Mouse (Mus musculus): ENCODE data around the gene Hist2h2aa2.
"Not testable (repeated sequence)": the region's sequence is repeated elsewhere in the genome, so short reads cannot be mapped to it uniquely, and the experiment has no call there.

Hist2h2aa2 gene

DNA sequence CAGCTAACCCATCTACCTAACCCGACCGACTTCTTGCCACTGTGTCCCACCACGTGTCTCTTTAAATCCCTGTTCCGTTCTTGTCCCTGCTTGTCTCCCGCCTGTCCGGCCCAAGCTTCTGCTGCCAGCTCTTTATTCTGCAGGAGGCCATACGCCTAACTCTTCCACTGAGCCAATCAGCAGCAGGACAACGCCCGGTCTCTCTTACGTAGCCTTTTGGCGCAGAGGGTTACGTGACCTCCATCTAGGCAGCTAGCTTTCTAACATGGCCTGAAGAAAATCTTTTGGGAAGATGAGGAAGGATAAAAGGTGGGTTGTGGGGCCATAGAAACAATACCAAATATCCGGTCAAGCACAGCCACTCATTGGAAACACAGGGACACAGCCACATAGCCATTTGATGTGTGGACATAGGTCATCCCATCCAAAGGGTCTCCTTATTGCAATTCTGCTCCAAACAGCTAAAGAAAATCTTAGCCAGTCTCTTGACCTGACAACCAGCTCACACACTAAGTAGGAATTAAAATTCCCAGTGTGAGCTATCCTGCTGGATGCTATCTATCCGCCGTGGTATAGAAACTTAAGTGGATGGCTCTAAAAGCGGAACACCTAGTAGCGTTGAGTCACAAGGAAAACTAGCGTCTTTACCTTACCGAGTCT, 22.3 kb upstream of the Hist2h2aa2 start:
- peak; percentile 81 for DNase-seq (ENCODE audit: extremely low spot score, low spot score)

GRCm38 (mm10) chr3:96261623-96262022, 21.5 kb upstream of the Hist2h2aa2 start:
- no peak for DNase-seq (ENCODE audit: extremely low spot score, low spot score)

DNA sequence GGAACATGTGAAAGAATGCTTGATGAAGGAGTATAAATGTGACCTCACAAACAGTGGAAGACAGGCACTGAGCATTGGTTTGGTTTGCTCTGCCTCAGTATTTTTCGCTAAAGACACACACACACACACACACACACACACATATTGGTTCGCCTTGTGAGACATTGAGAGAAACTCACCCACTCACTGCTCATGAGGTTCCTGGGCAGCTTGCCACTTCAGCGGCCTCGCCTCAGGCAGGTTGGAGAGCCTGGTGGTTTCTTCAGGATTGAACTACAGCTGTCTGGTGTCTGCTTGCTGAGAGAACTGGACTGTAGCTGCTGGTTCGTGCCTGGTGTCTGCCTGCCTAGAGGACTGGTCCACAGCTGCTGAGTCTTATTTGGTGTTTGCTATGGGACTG, 20.1 kb upstream of the Hist2h2aa2 start:
- DNase-seq (ENCODE audit: extremely low spot score, low spot score) = no peak

GRCm38 (mm10) chr3:96257190-96257589, 17.1 kb upstream of the Hist2h2aa2 start:
- DNase-seq (ENCODE audit: extremely low spot score, low spot score) = no peak

GRCm38 (mm10) chr3:96255926-96256593, 16.0 kb upstream of the Hist2h2aa2 start:
- no peak for DNase-seq (ENCODE audit: extremely low spot score, low spot score)

GRCm38 (mm10) chr3:96254683-96255355, 14.7 kb upstream of the Hist2h2aa2 start:
- DNase-seq (ENCODE audit: extremely low spot score, low spot score) = no peak

DNA sequence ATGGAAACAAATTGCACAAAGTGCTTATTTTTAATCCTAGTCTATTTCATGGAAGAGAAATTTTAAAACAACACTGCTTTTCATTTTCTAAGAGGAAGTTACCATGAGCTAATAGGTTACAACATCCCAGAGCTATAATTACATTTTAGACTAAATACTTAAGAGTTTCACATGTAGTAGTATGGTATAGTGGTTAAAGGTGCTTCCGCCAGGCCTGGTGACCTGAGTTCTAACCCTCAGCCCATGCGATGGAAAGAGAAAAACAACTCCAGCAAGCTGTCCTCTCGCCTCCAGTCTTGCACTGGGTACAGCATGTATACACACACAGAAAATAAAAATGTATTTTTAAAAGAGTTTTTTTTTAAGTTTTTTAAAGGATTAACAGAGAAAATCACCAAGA, 11.7 kb upstream of the Hist2h2aa2 start:
- DNase-seq (ENCODE audit: extremely low spot score, low spot score) = no peak

GRCm38 (mm10) chr3:96250890-96251289, 10.8 kb upstream of the Hist2h2aa2 start:
- no peak for DNase-seq (ENCODE audit: extremely low spot score, low spot score)

DNA sequence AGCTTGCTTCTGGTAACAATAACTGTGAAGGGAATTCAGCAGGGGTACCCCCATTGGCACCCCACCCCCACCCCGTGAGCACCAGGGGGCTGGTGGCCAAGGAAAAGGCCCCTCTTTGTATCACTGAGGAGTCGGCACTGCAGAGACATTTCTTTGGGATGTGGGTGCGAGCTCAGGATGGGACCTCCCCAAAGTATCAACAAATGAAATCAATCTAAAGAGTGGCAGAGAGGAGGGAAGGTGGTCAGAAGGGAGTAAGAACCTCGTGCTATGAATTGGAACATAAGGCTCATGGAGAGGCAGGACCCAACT, 8.9 kb upstream of the Hist2h2aa2 start:
- DNase-seq (ENCODE audit: extremely low spot score, low spot score) = no peak

DNA sequence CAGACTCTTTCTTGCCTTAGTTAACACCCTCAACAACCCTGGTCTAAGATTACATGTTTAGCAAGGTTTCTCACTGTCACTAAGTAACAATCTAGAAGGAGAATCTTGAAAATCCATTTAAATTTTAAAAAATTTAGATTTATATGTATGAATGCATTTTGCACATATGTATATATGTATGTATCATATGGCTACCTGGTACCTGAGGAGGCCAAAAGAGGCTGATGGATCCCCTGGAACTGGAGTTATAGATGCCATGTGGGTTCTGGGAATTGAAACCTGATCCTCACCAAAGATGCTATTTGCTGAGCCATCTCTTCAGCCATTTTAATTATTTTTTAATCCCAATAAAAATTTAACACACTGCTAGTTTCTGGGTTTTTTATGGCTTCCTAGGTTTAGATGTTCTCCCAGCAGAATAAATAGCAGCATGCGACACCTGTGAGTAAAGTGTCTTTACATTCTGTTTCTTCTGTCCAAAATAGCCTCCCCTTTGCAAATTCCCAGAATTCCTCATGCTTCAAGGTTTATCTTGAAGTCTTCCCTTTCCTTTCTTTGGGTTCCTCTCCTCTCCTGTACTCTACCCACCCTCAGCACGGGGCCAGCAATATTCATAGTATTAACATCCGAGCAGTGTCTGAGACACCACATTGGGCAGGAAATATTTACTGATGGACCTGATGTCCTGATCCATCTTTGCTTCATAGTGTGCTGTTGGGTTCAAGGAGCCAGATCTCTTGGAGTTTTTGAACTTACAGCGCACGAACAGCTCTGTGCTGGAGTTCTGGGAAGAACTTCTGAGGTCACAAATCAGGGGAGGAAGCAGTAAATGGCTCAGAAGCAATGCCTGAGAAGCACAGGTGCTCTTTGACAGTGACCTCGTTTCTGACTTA, 8.3 kb upstream of the Hist2h2aa2 start:
- DNase-seq (ENCODE audit: extremely low spot score, low spot score) = no peak

DNA sequence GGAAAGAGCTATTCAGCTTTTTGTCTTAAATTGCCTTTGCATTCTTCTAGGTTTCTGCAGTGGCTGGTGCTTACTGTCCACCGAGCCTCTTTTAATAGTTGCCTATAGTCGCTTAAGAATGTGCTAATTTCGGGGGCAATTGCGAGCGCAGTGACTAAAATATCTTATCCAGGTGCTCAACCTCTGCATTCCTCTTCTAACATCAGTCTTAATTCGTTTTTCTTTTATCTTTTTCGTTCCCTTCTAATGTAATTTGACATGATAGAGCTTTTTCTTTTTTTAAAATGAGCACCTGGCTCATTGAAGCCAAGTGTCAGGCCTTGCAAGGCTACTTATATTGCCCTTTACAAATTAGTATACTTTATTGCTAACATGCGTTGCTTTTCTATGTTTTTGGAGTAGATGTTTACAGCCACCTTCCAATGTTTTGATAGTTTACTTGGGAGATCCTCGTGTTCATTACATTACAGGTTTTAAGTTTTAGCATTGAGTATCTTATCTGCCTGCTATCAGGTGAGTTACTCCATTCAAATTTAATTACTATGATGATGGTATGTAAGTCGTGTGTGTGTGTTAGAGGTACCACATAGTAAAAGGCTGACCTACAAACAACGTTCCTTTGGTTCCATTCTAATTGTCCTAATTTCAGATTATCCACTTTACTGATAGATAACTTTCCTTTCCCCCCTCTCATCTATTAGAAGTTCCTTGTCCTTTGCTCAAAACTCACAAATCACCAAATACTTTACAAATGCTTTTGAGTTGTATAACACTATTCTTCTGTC, 7.5 kb upstream of the Hist2h2aa2 start:
- no peak for DNase-seq (ENCODE audit: extremely low spot score, low spot score)

- DNase-seq (ENCODE audit: extremely low spot score, low spot score) = not testable (repeated sequence)
These were observed 6.4 kb upstream of the Hist2h2aa2 start, which contains the start of gene Hist2h3c1 for GRCm38 (mm10) chr3:96246427-96246856. Gene Hist2h3c1 (plus strand): TSS chr3:96246685.

GRCm38 (mm10) chr3:96246018-96246417, 5.9 kb upstream of the Hist2h2aa2 start:
- not testable (repeated sequence) for DNase-seq (ENCODE audit: extremely low spot score, low spot score)

- peak; percentile 79 for DNase-seq (ENCODE audit: extremely low spot score, low spot score)
These were observed 5.2 kb upstream of the Hist2h2aa2 start, which contains the start of gene Hist2h2aa1 for GRCm38 (mm10) chr3:96245003-96245886. Gene Hist2h2aa1 (plus strand): TSS chr3:96245497.

DNA sequence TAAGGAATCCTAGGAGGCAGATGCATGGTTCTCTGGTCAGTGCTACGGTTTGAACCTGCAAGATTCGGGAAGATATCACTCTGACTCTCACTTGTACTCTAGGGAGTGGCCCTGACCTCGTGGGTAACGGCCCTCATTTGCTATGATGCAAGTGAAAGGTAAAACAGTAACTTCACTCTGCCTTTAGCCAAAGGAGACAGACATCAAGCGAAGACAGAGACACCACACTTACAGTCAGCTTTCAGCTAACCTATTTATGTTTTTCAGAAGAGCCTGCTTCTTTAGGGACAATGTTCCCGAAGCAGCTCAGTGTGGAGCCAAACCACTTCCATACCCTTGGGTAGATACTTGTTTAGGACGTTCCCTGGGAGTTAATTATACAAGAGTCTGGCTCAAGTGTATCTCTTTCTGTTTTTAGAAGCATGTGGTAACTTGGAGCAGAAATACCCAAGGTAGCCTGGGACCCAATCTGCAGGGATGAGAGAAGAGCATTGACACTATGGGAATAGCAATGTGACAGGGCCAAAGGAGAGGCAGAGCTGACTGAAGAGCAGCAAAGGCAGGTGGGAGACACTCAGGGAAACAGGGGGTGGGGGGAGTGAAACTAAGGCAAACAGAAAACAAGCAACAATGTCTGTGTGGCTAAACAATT, 4.0 kb upstream of the Hist2h2aa2 start:
- DNase-seq (ENCODE audit: extremely low spot score, low spot score) = no peak

GRCm38 (mm10) chr3:96240799-96241197, 722 bp upstream of the Hist2h2aa2 start:
- no peak for DNase-seq (ENCODE audit: extremely low spot score, low spot score)

DNA sequence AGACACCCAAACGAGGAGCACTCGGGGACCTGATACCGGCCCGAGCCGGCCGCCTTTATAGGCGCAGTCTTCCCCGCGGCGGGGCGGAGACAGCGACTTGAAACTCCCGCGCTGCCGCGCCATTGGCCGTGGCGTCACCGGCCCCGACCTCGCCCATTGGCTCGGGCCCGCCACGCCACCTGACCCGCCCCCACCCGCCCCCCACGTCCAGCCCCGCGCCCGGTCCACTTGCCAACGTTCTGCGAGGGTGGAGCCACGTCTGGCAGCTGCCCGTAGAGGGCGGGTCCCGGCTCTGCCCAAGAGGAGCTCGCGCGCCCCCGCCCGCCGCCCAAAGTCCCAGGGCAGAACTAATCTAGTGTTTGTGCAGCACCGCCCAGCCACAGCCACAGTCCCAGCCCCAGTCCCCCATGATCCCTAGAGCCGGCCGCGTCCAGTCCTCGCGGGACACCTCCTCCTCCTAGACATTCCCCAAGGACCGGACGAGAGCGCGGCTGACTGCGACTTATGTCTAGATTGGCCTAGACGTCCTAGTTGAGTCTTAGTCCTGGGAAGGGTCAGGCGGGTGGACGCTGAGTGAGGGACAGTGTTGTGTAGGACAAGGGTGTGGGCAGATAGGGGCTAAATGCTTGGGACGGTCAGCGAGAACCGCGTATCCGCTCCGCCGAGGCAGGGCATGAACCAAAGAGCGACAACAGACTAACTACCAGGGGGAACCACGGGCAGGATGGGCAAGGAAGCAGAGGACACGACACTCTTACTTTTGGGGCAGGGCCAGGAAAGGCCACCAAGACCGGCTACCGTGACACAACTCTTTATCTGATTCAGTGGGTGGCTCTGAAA, 902 bp downstream of the Hist2h2aa2 start, which contains the start of gene Hist2h3c2:
Gene Hist2h3c2, minus strand, starts transcription at position 174 of the 840 bp plus-strand sequence.
- not testable (repeated sequence) for DNase-seq (ENCODE audit: extremely low spot score, low spot score)

DNA sequence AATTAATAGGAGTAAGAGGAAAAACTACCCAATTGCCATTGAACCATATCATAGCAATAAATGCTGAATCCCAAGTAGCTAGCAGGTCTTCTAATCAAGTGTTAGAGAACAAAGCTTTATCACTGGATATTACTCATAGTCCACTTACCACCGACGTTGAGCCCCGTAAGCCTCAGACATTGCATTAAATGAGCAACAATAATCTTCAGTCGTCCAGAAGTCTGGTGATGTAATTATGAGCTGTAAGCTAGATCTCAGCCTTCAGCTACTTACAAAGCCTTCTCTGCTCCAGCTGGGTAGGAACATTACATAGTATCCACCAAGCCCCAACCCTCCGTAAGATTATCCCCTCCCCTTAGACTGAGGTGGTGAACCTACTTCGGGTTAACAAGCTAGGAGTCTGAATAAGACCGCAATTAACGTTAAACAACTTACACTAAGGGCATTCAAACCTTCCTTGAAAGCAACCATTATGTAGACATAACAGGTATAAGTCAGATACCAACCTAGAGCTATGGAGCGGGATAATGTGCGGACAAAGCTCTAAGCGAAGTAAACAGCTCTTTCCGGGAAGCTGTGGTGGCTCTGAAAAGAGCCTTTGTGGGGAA, 2.1 kb downstream of the Hist2h2aa2 start:
- no peak for DNase-seq (ENCODE audit: extremely low spot score, low spot score)

Measured in neural tube, embryonic 10.5 days (tissue).